Mouse (Mus musculus) lung, postnatal 0 days (tissue): ENCODE data around the gene Nox3.

Experiments
- CTCF ChIP-seq: IDR thresholded peaks from 2 replicates; pipeline ENCODE4 v1.5.1; 2016; ENCODE audit warnings: antibody characterized with exemption, mild to moderate bottlenecking
- EP300 ChIP-seq: IDR thresholded peaks from 2 replicates; pipeline ENCODE4 v1.6.1; 2016; ENCODE audit warnings: antibody characterized with exemption, mild to moderate bottlenecking, control low read depth

DNA sequence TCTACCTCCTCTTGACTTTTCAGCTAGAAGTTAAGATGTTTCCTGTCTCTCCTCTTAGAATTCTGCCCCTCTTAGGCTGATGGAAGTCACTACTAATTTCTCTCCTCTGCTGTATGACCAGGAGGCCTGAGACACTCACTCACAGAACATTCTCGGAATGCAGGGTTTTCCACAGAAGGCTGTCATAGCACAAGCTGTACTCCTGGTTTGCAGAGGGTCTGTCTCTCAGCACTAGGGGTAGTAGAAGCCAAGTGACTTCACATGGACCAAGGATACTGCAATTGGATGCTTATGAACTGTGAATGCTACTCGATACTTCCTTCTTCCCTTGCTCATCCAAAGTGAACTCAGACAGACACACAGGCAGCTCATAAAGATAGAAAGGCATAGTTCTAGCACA is 52.5 kb downstream of the Nox3 start:
- TF ChIP-seq CTCF: no peak
- no peak for TF ChIP-seq EP300
